Mouse (Mus musculus) cortical plate, adult 2 months (tissue): ENCODE measurements around the gene Ppp1r35. TPM values are rescaled to one million over a fixed set of nuclear protein-coding genes. Genes with fewer than 3 reads are reported as not detected.
A peak's percentile ranks its signal among the peaks of the same experiment; 100 is the strongest.

ENCODE experiments used
- H3K27ac ChIP-seq: fragments of 200-500 bp; 2 replicates; pipeline ENCODE4 v1.5.1; 2012; ENCODE audit warnings: low read length, control low read depth, inconsistent platforms; ENCODE audit not compliant: insufficient read depth
- H3K4me1 ChIP-seq: fragments of 200-500 bp; 2 replicates; pipeline ENCODE4 v1.6.1; 2011; ENCODE audit warnings: low read length; ENCODE audit not compliant: control insufficient read depth, insufficient read depth
- H3K4me3 ChIP-seq: fragments of 200-500 bp; 2 replicates; pipeline ENCODE4 v1.5.1; 2011; ENCODE audit warnings: mild to moderate bottlenecking, low read length, control low read depth; ENCODE audit not compliant: insufficient read depth
- CTCF ChIP-seq: fragments of 200-500 bp; IDR thresholded peaks from 2 replicates; pipeline ENCODE4 v1.5.1; 2011; ENCODE audit warnings: mild to moderate bottlenecking, control low read depth, low read length; ENCODE audit not compliant: insufficient read depth; ENCODE audit errors: extremely low read depth
- POLR2A ChIP-seq: fragments of 200-500 bp; IDR thresholded peaks from 2 replicates; pipeline ENCODE4 v1.6.1; 2011; ENCODE audit warnings: mild to moderate bottlenecking, low read length, control low read depth; ENCODE audit not compliant: insufficient read depth; ENCODE audit errors: extremely low read depth
- polyA plus RNA-seq: library from polyadenylated mRNA; depleted of rRNA; stranded (reverse); fragments of >200 nt; gene quantifications from 2 replicates; pipeline ENCODE4 v1.2.3, GENCODE M21; 2012; rRNA removed

Gene Ppp1r35
- 26.9 and 27.6 TPM in 2 replicates for polyA plus RNA-seq

GRCm38 (mm10) chr5:137778635-137779034 lies at the start of gene Ppp1r35:
TSS of gene Ppp1r35 (plus strand) at chr5:137778849.
- peaks cover 1% of the 10 kb centered on the region; the same call in 1 of the 2 replicates for H3K4me1 ChIP-seq
- H3K4me3 ChIP-seq = peak within 1 kb of the TSS; percentile 84
- TF ChIP-seq POLR2A (peak; percentile 60; the same call in 1 of the 2 replicates), CTCF (no peak)
- no peak within 1 kb of the TSS for H3K27ac ChIP-seq

GRCm38 (mm10) chr5:137733638-137734288 lies 44.9 kb upstream of the Ppp1r35 start:
- Histone ChIP-seq H3K4me3 (peak overlapping the region; percentile 14), H3K4me1 (peaks cover 7% of the 10 kb centered on the region), H3K27ac (0 out of 2 replicates have a peak overlapping the region, but pooled peaks have one; percentile 8)
- TF ChIP-seq POLR2A (no peak), CTCF (no peak)

GRCm38 (mm10) chr5:137734289-137735061 lies 44.2 kb upstream of the Ppp1r35 start:
- Histone ChIP-seq H3K4me3 (no peak overlapping the region), H3K4me1 (peaks cover 7% of the 10 kb centered on the region), H3K27ac (peak overlapping the region; percentile 12; the same call in 1 of the 2 replicates)
- no peak for TF ChIP-seq CTCF
- TF ChIP-seq POLR2A = peak; percentile 56; the same call in 1 of the 2 replicates

GRCm38 (mm10) chr5:137737400-137737940 lies 41.2 kb upstream of the Ppp1r35 start:
- Histone ChIP-seq H3K4me1 (peaks cover 7% of the 10 kb centered on the region), H3K27ac (no peak overlapping the region), H3K4me3 (no peak overlapping the region; the same call in 1 of the 2 replicates)
- TF ChIP-seq POLR2A (0 out of 2 replicates have a peak, but pooled peaks have one; percentile 31), CTCF (no peak)

- peaks cover 7% of the 10 kb centered on the region for H3K4me1 ChIP-seq
- 0 out of 2 replicates have a peak overlapping the region, but pooled peaks have one; percentile 23 for H3K27ac ChIP-seq
- H3K4me3 ChIP-seq = peak overlapping the region; percentile 9; the same call in 1 of the 2 replicates
- TF ChIP-seq CTCF (peak; percentile 42; the same call in 1 of the 2 replicates), POLR2A (no peak)
Measured at GRCm38 (mm10) chr5:137738516-137738915, 40.1 kb upstream of the Ppp1r35 start.

GRCm38 (mm10) chr5:137739471-137739870 lies 39.2 kb upstream of the Ppp1r35 start:
- H3K27ac ChIP-seq = no peak overlapping the region

GRCm38 (mm10) chr5:137740506-137740905 lies 38.1 kb upstream of the Ppp1r35 start:
- Histone ChIP-seq H3K27ac (peak overlapping the region; percentile 43; the same call in 1 of the 2 replicates), H3K4me1 (peaks cover 2% of the 10 kb centered on the region), H3K4me3 (peak overlapping the region; percentile 89)
- TF ChIP-seq CTCF = no peak
- no peak for TF ChIP-seq POLR2A

More at GRCm38 (mm10) chr5:137739471-137739870, 39.2 kb upstream of the Ppp1r35 start:
- H3K4me3 ChIP-seq = peak overlapping the region; percentile 89
- no peak for TF ChIP-seq POLR2A
- no peak for TF ChIP-seq CTCF
- peaks cover 2% of the 10 kb centered on the region for H3K4me1 ChIP-seq

- Histone ChIP-seq H3K27ac (peak within 1 kb of the TSS; percentile 49; the same call in 1 of the 2 replicates), H3K4me1 (peaks cover 2% of the 10 kb centered on the region), H3K4me3 (peak within 1 kb of the TSS; percentile 89)
- peak; percentile 22; the same call in 1 of the 2 replicates for TF ChIP-seq CTCF
- TF ChIP-seq POLR2A = peak; percentile 23; the same call in 1 of the 2 replicates
Measured at GRCm38 (mm10) chr5:137741023-137741931, 37.4 kb upstream of the Ppp1r35 start, which contains the start of gene Nyap1. TSS of gene Nyap1 (minus strand) at chr5:137741607.
